Mouse (Mus musculus): ENCODE data around the gene Mycbp2. TPM values are rescaled to one million over a fixed set of nuclear protein-coding genes. Genes with fewer than 3 reads are reported as not detected.

Gene Mycbp2
- polyA plus RNA-seq, 1 experiment from 2014 or later, result 60.0 TPM

DNA sequence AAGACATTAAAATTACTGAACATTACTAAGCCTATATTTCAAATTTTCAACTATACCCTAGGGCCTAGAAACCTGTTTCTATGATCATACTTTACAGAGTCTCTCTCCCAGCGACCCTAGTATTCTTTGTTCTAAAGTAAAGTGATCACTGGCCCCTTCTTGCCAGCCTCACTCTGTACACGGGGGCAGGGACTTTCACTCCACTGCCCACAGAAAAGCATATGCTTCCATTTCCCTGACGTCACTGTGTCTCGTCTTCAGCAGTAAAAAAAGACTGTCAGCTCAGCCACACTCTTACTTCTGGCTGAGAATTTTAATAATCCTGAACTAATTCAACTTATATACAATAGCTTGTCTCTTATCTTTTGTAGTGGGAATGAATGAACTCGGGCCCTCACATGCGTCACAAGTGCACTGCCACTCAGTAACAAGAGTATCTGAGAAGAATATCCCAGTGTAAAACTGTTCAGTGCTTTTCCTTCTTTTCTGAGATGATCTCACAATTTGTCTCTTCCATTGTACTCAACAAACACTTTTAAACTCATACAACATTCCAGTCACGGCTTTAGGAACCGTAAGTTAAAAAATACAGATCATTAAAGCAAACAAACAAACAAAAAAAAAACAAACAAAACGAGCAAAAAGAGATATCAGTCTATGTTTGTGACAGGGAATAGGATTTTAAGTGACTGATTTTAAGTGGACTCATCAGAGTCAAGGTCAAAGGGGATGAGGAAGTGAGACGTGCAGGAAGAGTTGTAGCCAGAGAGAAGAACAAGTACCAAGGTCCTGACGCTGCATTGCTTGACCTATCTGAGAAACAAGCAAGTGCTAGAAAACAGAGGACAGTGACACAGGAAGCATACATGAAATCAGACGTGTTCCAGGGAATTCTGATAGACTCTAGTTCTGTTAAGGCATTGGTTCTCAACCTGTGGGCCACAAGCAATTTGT, 112.7 kb downstream of the Mycbp2 start:
- peaks cover 4% of the 10 kb centered on the region; the same call in 1 of the 2 replicates for H3K36me3 ChIP-seq (ENCODE audit: control insufficient read depth, insufficient read depth, low read length)
- H3K9ac ChIP-seq (ENCODE audit: low read depth, low read length), result no peak overlapping the region
- no peak overlapping the region for H3K4me3 ChIP-seq (ENCODE audit: low read length)
- no peaks in the 10 kb centered on the region for H3K9me3 ChIP-seq (ENCODE audit: control insufficient read depth, low read length)
- H3K4me2 ChIP-seq (ENCODE audit: low read length), result no peak overlapping the region
- WGBS, result 54% methylated on average over 12 of the region's 12 CpGs
- H3K4me1 ChIP-seq (ENCODE audit: control insufficient read depth, insufficient read depth, low read depth, low read length), result no peaks in the 10 kb centered on the region
- no peaks in the 10 kb centered on the region for H3K27me3 ChIP-seq (replicated peaks; ENCODE audit: control insufficient read depth, insufficient read depth, low read length)
- no peak for ATAC-seq
- no peak overlapping the region for H3K27ac ChIP-seq (ENCODE audit: low read depth, low read length)

DNA sequence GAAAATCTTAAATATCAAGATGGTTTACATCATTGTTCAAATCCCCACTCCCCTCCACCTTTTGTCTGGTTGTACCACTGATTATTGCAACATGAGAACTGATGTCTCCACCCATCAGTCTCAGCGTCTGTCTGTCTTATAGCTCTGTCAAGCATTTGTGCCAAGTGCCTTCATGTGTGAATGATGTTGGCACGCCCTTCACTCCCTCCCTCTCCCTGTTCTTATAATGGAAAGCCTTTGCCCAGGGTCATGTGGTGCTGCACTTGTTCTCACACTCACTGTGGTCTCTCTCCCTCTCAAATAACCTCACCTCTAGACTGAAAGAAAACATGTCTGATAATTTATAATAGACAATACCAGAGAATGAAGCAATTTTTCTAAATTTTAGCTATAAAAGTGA, 124.3 kb downstream of the Mycbp2 start:
- peak; percentile 74 for ATAC-seq
- Histone ChIP-seq H3K36me3 (ENCODE audit: control insufficient read depth, insufficient read depth, low read length) (peaks cover 17% of the 10 kb centered on the region), H3K27ac (ENCODE audit: low read depth, low read length) (no peak overlapping the region), H3K4me2 (ENCODE audit: low read length) (no peak overlapping the region), H3K27me3 (replicated peaks; ENCODE audit: control insufficient read depth, insufficient read depth, low read length) (no peaks in the 10 kb centered on the region), H3K9me3 (ENCODE audit: control insufficient read depth, low read length) (no peaks in the 10 kb centered on the region), H3K9ac (ENCODE audit: low read depth, low read length) (no peak overlapping the region), H3K4me1 (ENCODE audit: control insufficient read depth, insufficient read depth, low read depth, low read length) (no peaks in the 10 kb centered on the region), H3K4me3 (ENCODE audit: low read length) (no peak overlapping the region)
- 45% methylated on average over 2 of the region's 2 CpGs for WGBS

DNA sequence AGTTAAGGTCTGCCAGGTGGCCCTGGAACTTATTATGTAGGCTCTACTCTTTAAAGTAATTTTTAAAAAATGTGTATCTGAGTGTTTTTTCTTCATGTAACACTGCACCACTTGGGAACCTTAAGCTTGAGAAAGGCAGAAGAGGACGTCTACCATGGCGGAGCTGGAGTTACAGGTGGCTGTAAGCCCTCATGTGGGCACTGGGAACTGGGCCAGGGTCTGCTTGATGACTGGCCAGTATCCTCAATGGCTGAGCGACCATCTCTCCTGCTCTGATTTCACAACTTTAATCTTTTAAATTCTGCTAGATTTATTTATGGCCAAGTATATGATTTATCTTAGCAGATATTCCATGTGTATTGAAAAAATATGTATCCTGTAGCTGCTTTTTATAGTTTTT, 124.9 kb downstream of the Mycbp2 start:
- Histone ChIP-seq H3K9me3 (ENCODE audit: control insufficient read depth, low read length) (no peaks in the 10 kb centered on the region), H3K36me3 (ENCODE audit: control insufficient read depth, insufficient read depth, low read length) (peaks cover 17% of the 10 kb centered on the region), H3K4me1 (ENCODE audit: control insufficient read depth, insufficient read depth, low read depth, low read length) (no peaks in the 10 kb centered on the region), H3K4me2 (ENCODE audit: low read length) (no peak overlapping the region), H3K4me3 (ENCODE audit: low read length) (no peak overlapping the region), H3K27ac (ENCODE audit: low read depth, low read length) (no peak overlapping the region), H3K27me3 (replicated peaks; ENCODE audit: control insufficient read depth, insufficient read depth, low read length) (no peaks in the 10 kb centered on the region), H3K9ac (ENCODE audit: low read depth, low read length) (no peak overlapping the region)
- ATAC-seq, result no peak
- 76% methylated on average over 3 of the region's 3 CpGs for WGBS

GRCm38 (mm10) chr14:103216331-103216730, 130.3 kb downstream of the Mycbp2 start:
- Histone ChIP-seq H3K9ac (ENCODE audit: low read depth, low read length) (no peak overlapping the region), H3K4me3 (ENCODE audit: low read length) (no peak overlapping the region), H3K4me1 (ENCODE audit: control insufficient read depth, insufficient read depth, low read depth, low read length) (no peaks in the 10 kb centered on the region), H3K27ac (ENCODE audit: low read depth, low read length) (no peak overlapping the region), H3K27me3 (replicated peaks; ENCODE audit: control insufficient read depth, insufficient read depth, low read length) (no peaks in the 10 kb centered on the region), H3K36me3 (ENCODE audit: control insufficient read depth, insufficient read depth, low read length) (peaks cover 20% of the 10 kb centered on the region; the same call in 1 of the 2 replicates), H3K4me2 (ENCODE audit: low read length) (no peak overlapping the region), H3K9me3 (ENCODE audit: control insufficient read depth, low read length) (no peaks in the 10 kb centered on the region)
- 82% methylated on average over 3 of the region's 3 CpGs for WGBS
- ATAC-seq, result no peak

- no peak for ATAC-seq
- no peaks in the 10 kb centered on the region for H3K4me1 ChIP-seq (ENCODE audit: control insufficient read depth, insufficient read depth, low read depth, low read length)
- peaks cover 32% of the 10 kb centered on the region for H3K36me3 ChIP-seq (ENCODE audit: control insufficient read depth, insufficient read depth, low read length)
- no peaks in the 10 kb centered on the region for H3K27me3 ChIP-seq (replicated peaks; ENCODE audit: control insufficient read depth, insufficient read depth, low read length)
- H3K4me3 ChIP-seq (ENCODE audit: low read length), result no peak overlapping the region
- no peak overlapping the region for H3K27ac ChIP-seq (ENCODE audit: low read depth, low read length)
- no peaks in the 10 kb centered on the region for H3K9me3 ChIP-seq (ENCODE audit: control insufficient read depth, low read length)
- H3K9ac ChIP-seq (ENCODE audit: low read depth, low read length), result no peak overlapping the region
- 89% methylated on average over 3 of the region's 3 CpGs for WGBS
- no peak overlapping the region for H3K4me2 ChIP-seq (ENCODE audit: low read length)
Observed at GRCm38 (mm10) chr14:103186658-103187057, 160.0 kb downstream of the Mycbp2 start.

DNA sequence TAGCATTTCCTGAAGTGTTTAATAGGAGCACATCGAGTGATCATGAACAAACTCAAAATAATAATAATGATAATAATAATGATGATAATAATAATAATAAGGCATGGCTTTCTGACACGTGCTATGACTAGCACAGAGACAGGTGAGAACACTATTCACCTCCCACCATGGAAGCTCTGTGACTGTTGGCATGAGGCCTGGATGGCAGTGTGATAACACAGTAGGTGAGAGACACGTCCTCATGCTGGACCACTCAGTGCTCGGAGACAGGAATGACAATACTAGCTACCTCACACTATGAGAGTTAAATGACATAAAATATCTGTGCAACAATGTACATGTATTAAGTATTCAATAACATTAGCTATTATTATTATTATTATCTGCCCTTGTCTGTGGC, 160.5 kb downstream of the Mycbp2 start:
- Histone ChIP-seq H3K36me3 (ENCODE audit: control insufficient read depth, insufficient read depth, low read length) (peaks cover 30% of the 10 kb centered on the region), H3K4me3 (ENCODE audit: low read length) (no peak overlapping the region)

DNA sequence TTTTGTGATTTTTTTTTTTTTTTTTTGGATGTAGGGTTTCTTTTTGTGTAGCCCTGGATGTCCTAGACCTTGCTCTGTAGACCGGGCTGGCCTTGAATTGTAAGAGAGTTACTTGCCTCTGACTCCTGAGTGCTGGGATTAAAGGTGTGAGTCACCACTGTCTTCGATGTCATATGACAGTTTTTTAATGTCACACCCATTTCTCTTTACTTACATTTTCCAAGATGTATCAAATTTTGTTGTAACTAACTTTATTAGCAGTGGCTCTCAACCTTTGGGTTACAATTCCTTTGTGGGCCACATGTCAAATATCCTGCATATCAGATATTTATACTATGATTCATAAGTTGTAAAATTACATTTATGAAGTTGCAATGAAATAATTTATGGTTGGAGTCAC, 166.5 kb downstream of the Mycbp2 start:
- H3K36me3 ChIP-seq (ENCODE audit: control insufficient read depth, insufficient read depth, low read length), result peaks cover 16% of the 10 kb centered on the region
- ATAC-seq, result no peak
- 100% methylated on average over 2 of the region's 2 CpGs for WGBS

More for the DNA sequence above, 160.5 kb downstream of the Mycbp2 start:
- Histone ChIP-seq H3K4me1 (ENCODE audit: control insufficient read depth, insufficient read depth, low read depth, low read length) (no peaks in the 10 kb centered on the region), H3K27ac (ENCODE audit: low read depth, low read length) (no peak overlapping the region), H3K4me2 (ENCODE audit: low read length) (no peak overlapping the region), H3K9ac (ENCODE audit: low read depth, low read length) (no peak overlapping the region), H3K9me3 (ENCODE audit: control insufficient read depth, low read length) (no peaks in the 10 kb centered on the region), H3K27me3 (replicated peaks; ENCODE audit: control insufficient read depth, insufficient read depth, low read length) (no peaks in the 10 kb centered on the region)
- ATAC-seq, result no peak
- 85% methylated on average over 4 of the region's 4 CpGs for WGBS

DNA sequence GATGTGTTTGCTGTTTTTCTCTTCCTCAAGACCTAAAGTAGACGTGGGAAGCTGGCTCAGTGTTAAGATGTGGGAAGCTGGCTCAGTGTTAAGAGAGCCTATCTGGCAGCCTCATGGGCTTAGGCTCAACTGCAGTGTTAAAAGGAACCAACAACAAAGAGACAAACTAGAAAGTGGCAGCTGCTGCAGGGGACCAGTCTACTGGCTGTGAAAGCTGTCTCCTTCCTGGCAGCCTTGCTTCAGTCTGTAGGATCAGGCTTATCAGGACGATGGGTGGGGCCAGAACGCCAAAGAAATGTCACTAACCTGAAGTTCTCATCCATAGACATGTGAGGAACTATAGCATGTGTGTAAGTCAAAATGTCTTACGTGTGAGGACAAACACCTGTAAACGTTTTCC, 183.7 kb downstream of the Mycbp2 start:
- peaks cover 4% of the 10 kb centered on the region; the same call in 1 of the 2 replicates for H3K36me3 ChIP-seq (ENCODE audit: control insufficient read depth, insufficient read depth, low read length)
- WGBS, result 81% methylated on average over 5 of the region's 5 CpGs
- H3K27ac ChIP-seq (ENCODE audit: low read depth, low read length), result no peak overlapping the region
- H3K4me2 ChIP-seq (ENCODE audit: low read length), result no peak overlapping the region
- ATAC-seq, result no peak
- no peaks in the 10 kb centered on the region for H3K27me3 ChIP-seq (replicated peaks; ENCODE audit: control insufficient read depth, insufficient read depth, low read length)
- H3K9me3 ChIP-seq (ENCODE audit: control insufficient read depth, low read length), result no peaks in the 10 kb centered on the region
- H3K4me1 ChIP-seq (ENCODE audit: control insufficient read depth, insufficient read depth, low read depth, low read length), result no peaks in the 10 kb centered on the region
- no peak overlapping the region for H3K4me3 ChIP-seq (ENCODE audit: low read length)
- no peak overlapping the region for H3K9ac ChIP-seq (ENCODE audit: low read depth, low read length)

More for the DNA sequence above, 166.5 kb downstream of the Mycbp2 start:
- H3K4me2 ChIP-seq (ENCODE audit: low read length), result no peak overlapping the region
- H3K27me3 ChIP-seq (replicated peaks; ENCODE audit: control insufficient read depth, insufficient read depth, low read length), result no peaks in the 10 kb centered on the region
- no peaks in the 10 kb centered on the region for H3K9me3 ChIP-seq (ENCODE audit: control insufficient read depth, low read length)
- H3K4me3 ChIP-seq (ENCODE audit: low read length), result no peak overlapping the region
- no peak overlapping the region for H3K27ac ChIP-seq (ENCODE audit: low read depth, low read length)
- no peaks in the 10 kb centered on the region for H3K4me1 ChIP-seq (ENCODE audit: control insufficient read depth, insufficient read depth, low read depth, low read length)
- H3K9ac ChIP-seq (ENCODE audit: low read depth, low read length), result no peak overlapping the region

- no peak for ATAC-seq
- Histone ChIP-seq H3K4me2 (ENCODE audit: low read length) (no peak overlapping the region), H3K36me3 (ENCODE audit: control insufficient read depth, insufficient read depth, low read length) (peaks cover 30% of the 10 kb centered on the region), H3K27ac (ENCODE audit: low read depth, low read length) (no peak overlapping the region), H3K27me3 (replicated peaks; ENCODE audit: control insufficient read depth, insufficient read depth, low read length) (no peaks in the 10 kb centered on the region), H3K9ac (ENCODE audit: low read depth, low read length) (no peak overlapping the region), H3K4me3 (ENCODE audit: low read length) (no peak overlapping the region), H3K4me1 (ENCODE audit: control insufficient read depth, insufficient read depth, low read depth, low read length) (no peaks in the 10 kb centered on the region), H3K9me3 (ENCODE audit: control insufficient read depth, low read length) (no peaks in the 10 kb centered on the region)
- 92% methylated on average over 7 of the region's 7 CpGs for WGBS
Observed at GRCm38 (mm10) chr14:103155685-103156084, 190.9 kb downstream of the Mycbp2 start.
